Mouse (Mus musculus) bone marrow macrophage, adult 2 months (primary cell): ENCODE results near the gene Fyb.

Experiments used
- CTCF ChIP-seq: IDR thresholded peaks from 2 replicates; pipeline ENCODE4 v1.5.1; 2012; ENCODE audit warnings: low read depth, mild to moderate bottlenecking, low read length, moderate library complexity
- POLR2A ChIP-seq: IDR thresholded peaks from 2 replicates; pipeline ENCODE4 v1.6.1; 2012; ENCODE audit warnings: mild to moderate bottlenecking, low read depth, low read length, borderline replicate concordance

DNA sequence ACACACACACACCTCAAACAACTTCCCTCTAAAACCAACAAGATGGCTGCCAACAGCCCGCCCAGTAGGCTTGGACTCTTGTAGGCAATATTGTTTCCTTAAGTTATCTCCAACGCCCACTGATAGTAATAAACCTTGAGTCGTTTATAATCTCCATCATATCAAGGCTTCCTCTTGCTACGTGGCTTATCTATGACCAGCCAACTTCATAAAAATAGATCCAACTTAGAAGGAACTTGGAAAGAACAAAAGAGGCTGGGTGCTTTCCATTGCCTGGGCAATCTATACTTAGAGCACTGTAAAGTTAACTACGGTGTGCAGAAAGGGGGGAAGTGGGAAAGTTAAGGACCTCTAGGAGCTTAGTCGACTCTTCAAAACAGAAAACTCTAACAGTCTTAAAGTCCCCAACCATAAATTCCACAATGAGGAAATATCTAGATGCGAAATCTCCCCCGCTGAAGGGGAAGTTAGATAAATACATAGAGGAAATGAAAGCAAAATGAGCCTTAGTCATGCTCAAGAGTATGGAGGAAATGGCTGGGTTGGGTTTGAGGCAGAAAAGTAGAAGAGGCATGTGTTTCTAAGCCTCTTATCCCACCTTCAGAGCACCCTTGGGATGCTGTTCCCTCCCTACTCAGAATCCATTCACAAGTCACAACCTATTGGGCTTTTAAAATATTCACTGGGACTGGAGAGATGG is 101.0 kb downstream of the Fyb start:
- TF ChIP-seq POLR2A: no peak
- TF ChIP-seq CTCF: no peak
